Mouse (Mus musculus): ENCODE results near the gene Mocs1. TPM values are rescaled to one million over a fixed set of nuclear protein-coding genes. Genes with fewer than 3 reads are reported as not detected.
A peak's percentile ranks its signal among the peaks of the same experiment; 100 is the strongest.

Mocs1 gene
- polyA plus RNA-seq, 1 experiment from 2014 or later, result 8.9 TPM

DNA sequence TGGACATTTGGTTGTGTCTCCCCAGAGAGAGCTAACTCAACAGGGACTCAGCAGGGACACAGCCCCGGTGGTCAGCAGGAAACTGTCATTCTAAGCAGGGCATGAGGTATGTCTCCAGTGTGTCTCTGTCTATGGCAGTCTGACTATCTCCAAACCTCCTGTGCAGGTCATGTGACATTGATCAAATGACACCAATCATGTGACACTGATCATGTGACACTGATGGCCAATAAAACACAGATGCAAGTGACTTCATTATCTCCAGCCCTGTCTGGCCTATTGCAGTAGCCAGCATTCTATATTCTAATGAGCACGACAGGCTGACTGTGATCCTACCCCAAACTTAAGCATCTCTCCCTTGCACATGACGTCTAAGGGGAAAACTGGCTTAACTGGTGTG, 11.9 kb upstream of the Mocs1 start:
- no peak overlapping the region for H3K9ac ChIP-seq
- no peaks in the 10 kb centered on the region for H3K27me3 ChIP-seq
- H3K36me3 ChIP-seq, result no peaks in the 10 kb centered on the region
- no peak overlapping the region for H3K27ac ChIP-seq
- H3K4me3 ChIP-seq (replicated peaks), result no peak overlapping the region
- ATAC-seq (replicated peaks; ENCODE audit: low FRiP score), result no peak
- no peaks in the 10 kb centered on the region for H3K4me1 ChIP-seq
- WGBS, result 82% methylated on average over 3 of the region's 3 CpGs
- no peak overlapping the region for H3K4me2 ChIP-seq
- no peaks in the 10 kb centered on the region for H3K9me3 ChIP-seq (replicated peaks)

DNA sequence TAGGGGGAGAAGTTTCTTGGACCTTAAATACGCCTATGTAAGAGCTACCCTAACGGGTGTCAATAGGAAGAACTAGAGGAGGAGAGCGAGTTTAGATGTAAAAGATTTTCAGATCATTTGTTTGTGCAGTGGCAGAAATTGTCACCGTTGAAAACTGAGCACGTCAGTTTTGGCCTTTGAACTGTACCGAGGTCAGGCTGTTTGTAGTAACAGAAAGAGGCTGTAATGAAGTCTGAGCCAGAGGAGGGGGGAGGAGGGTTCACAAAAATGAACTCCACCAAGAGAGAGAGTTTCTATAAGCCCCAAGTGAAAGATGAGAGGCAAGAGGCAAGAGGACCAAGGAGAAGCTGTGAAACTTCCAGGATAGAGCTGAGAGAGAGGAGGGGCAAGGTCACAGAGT, 8.3 kb upstream of the Mocs1 start:
- 51% methylated on average over 6 of the region's 6 CpGs for WGBS

DNA sequence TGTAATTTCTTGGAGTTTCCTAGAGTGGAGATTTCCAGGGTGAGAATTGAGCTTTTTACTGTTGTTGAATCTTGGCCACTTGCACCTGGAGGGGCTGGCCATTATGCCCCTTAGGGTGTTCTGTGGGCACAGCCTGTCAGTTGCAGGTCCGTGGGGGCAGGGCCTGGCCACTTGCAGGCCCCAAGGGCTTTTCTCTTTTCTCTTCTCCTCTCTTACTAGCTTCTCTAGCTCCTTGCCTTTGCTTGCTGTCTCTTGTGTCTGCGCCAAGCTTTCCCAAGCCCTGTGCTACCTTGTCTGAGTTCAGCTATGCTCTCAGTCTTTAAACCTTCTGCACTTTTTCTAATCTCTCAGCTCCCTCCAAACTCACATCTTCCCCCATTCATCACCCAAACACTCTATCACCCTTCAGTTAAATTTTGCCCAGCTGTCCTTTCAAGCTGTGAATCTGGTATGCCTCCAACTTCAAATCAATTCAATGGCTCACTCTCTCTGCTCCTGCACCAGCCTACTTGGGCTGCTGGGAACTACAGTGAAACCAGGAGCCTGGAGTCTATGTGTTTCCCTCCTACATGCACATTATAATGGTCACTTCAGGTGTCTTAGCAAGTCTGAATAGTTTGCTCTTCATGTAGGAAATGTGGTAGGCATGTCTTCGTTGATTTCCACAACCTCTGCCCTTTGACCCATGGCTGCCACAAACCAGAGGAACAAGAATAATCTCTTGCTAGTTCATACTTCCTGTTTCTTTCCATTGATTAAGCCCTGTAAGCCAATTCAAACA, 5.7 kb upstream of the Mocs1 start:
- H3K27ac ChIP-seq, result no peak overlapping the region
- WGBS, result 76% methylated on average over 3 of the region's 3 CpGs
- H3K36me3 ChIP-seq, result no peaks in the 10 kb centered on the region
- no peak for ATAC-seq (replicated peaks; ENCODE audit: low FRiP score)
- H3K9ac ChIP-seq, result no peak overlapping the region
- H3K4me1 ChIP-seq, result no peaks in the 10 kb centered on the region
- H3K27me3 ChIP-seq, result no peaks in the 10 kb centered on the region
- H3K4me3 ChIP-seq (replicated peaks), result no peak overlapping the region
- no peak overlapping the region for H3K4me2 ChIP-seq
- no peaks in the 10 kb centered on the region for H3K9me3 ChIP-seq (replicated peaks)

More for the DNA sequence above, 8.3 kb upstream of the Mocs1 start:
- H3K9me3 ChIP-seq (replicated peaks), result no peaks in the 10 kb centered on the region
- H3K27me3 ChIP-seq, result no peaks in the 10 kb centered on the region
- no peaks in the 10 kb centered on the region for H3K4me1 ChIP-seq
- no peak overlapping the region for H3K27ac ChIP-seq
- no peak for ATAC-seq (replicated peaks; ENCODE audit: low FRiP score)
- no peak overlapping the region for H3K9ac ChIP-seq
- no peak overlapping the region for H3K4me3 ChIP-seq (replicated peaks)
- no peaks in the 10 kb centered on the region for H3K36me3 ChIP-seq
- no peak overlapping the region for H3K4me2 ChIP-seq

DNA sequence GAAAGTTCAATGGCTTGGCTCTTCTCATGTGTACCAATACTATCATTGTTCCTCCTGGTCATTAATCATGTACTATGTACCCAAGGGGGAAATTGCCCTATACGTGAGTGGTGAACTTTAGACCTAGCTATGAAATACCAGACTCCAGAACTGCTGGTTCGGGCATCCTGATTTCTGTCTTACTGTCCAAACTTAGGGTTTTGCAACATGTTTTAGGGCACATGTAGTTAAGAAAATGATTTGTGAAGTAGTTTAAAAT, 5.2 kb upstream of the Mocs1 start:
- H3K27ac ChIP-seq, result no peak overlapping the region
- WGBS, result 82% methylated on average over 2 of the region's 2 CpGs
- H3K36me3 ChIP-seq, result no peaks in the 10 kb centered on the region
- no peak overlapping the region for H3K4me3 ChIP-seq (replicated peaks)
- peaks cover 4% of the 10 kb centered on the region; the same call in 1 of the 2 replicates for H3K4me1 ChIP-seq
- no peak overlapping the region for H3K4me2 ChIP-seq
- H3K9ac ChIP-seq, result no peak overlapping the region
- no peaks in the 10 kb centered on the region for H3K27me3 ChIP-seq
- ATAC-seq (replicated peaks; ENCODE audit: low FRiP score), result no peak
- no peaks in the 10 kb centered on the region for H3K9me3 ChIP-seq (replicated peaks)

DNA sequence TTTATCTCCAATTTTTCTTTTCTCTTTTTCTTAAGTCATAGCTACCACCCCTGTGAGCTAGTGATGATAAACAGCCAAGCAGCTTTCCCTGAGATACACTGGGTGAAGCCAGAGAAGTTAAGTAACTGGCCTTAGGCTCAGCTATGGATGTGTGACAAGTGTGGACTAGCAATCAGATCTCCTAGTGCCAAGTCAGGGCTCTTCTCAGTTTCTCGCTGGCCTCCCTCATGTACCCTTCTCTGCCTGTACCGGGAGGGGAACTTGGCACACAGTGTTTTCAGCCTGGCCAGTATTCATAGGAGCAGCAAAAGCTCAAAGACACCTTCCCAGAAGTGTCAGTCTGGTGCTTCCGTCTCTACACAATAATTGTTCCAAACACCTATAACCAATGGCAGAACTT, 4.3 kb upstream of the Mocs1 start:
- H3K4me3 ChIP-seq (replicated peaks), result no peak overlapping the region
- H3K27me3 ChIP-seq, result no peaks in the 10 kb centered on the region
- no peak overlapping the region for H3K27ac ChIP-seq
- H3K9me3 ChIP-seq (replicated peaks), result no peaks in the 10 kb centered on the region
- H3K4me1 ChIP-seq, result peaks cover 7% of the 10 kb centered on the region
- no peak overlapping the region for H3K4me2 ChIP-seq
- no peaks in the 10 kb centered on the region for H3K36me3 ChIP-seq
- WGBS, result 87% methylated on average over 3 of the region's 3 CpGs
- H3K9ac ChIP-seq, result no peak overlapping the region
- no peak for ATAC-seq (replicated peaks; ENCODE audit: low FRiP score)

DNA sequence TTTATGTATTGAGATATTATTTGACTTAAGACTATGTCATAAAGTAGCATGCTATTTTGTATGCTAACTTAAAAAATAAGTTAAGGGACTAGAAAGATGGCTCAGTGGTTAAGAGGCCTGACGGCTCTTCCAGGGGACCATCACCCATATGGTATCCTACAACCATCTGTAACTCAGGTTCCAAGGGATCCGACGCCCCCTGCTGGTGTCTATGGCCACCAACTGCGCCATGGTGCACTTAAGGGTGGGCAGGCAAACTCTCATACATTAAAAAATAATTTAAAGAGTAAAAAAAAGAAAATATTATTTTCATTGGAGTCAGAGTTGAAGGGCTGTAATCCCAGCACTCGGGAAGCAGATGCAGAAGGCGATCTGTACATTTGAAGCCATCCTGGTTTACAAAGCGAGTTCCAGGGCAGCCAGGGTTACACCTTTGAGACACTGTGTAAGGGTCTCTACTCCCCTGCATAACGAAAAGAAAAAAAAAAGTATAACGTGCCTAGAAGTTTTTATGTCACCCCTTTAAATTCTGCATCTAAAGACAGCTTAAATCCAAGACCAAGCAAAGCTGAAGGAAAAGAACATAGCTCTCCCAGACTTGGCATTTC, 427 bp upstream of the Mocs1 start:
- Histone ChIP-seq H3K36me3 (no peaks in the 10 kb centered on the region), H3K4me2 (peak overlapping the region; percentile 71), H3K9ac (no peak overlapping the region), H3K27ac (no peak overlapping the region), H3K9me3 (replicated peaks) (no peaks in the 10 kb centered on the region), H3K4me3 (replicated peaks) (peak overlapping the region; percentile 63), H3K27me3 (no peaks in the 10 kb centered on the region), H3K4me1 (peaks cover 36% of the 10 kb centered on the region)
- WGBS, result 20% methylated on average over 9 of the region's 9 CpGs
- peak; percentile 1 for ATAC-seq (replicated peaks; ENCODE audit: low FRiP score)

DNA sequence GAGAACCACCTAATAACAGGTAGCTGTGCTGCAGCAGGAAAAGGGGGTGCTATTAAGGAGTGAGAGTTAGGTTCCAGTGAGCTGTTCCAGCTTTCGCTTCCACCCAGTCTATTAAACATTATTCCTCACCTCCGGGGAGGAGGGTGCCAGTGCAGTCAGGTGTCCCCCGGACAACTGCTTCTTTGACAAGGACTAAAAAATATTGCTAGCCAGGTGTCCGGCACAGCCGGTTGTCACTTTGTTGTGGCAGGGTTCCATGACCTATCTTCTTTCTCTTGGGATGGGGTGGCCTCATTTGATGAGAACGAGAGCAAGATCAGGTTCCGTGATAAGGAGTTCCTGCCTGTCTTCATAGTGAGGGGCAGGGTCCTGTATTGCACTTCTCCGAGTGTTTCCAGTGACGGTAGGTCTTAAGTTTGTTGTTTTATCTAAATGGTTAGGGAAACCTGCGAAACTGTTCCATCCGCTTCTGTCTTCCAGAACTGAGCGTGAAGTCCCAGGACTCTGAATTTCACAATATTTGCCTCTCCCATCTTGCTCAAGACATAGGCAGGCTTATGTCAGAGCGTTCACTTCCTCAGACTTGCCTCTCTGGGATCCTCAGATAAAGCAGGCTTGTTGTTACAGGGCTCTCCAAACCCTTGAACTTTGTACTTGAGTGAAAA, 721 bp downstream of the Mocs1 start:
- WGBS, result 19% methylated on average over 13 of the region's 13 CpGs
- Histone ChIP-seq H3K4me1 (peaks cover 41% of the 10 kb centered on the region), H3K27ac (peak overlapping the region; percentile 75), H3K4me3 (replicated peaks) (peak overlapping the region; percentile 63), H3K9ac (peak overlapping the region; percentile 82), H3K9me3 (replicated peaks) (no peaks in the 10 kb centered on the region), H3K36me3 (peaks cover 9% of the 10 kb centered on the region; the same call in 1 of the 2 replicates), H3K27me3 (no peaks in the 10 kb centered on the region), H3K4me2 (peak overlapping the region; percentile 71)
- ATAC-seq (replicated peaks; ENCODE audit: low FRiP score), result peak; percentile 38

DNA sequence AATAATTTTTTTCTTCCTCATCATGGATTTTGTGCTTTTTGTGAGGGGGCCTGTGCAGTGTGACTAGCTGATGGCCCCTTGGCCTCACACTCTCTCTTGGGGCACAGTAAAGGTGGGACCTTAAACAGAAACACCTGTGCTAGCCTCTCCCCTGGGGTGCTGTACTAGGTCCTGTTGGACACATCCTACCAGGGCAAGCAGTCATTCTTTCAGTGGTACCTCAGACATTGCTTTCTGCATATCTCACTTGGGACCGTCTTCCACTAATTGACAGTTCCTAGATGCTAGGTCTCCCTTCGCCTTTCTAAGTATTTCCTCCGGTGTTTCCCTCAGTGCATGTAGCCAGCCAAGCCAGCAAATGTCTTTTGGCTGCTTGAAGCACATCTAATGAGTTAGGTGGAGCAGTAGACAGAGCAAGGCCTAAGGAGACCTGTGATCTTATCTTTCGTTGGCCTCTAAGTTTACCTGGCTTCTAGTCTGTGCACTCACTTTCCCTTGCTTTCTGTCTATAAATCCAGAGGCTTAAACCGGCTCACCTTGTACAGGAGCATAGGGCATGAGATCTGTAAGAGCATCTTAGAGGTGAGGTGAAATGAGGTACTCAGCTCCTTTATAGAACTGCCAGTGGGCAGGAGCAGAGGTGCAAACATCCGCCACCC, 1.4 kb downstream of the Mocs1 start:
- H3K27me3 ChIP-seq, result no peaks in the 10 kb centered on the region
- peaks cover 16% of the 10 kb centered on the region for H3K36me3 ChIP-seq
- peak overlapping the region; percentile 63 for H3K4me3 ChIP-seq (replicated peaks)
- peaks cover 45% of the 10 kb centered on the region for H3K4me1 ChIP-seq
- no peaks in the 10 kb centered on the region for H3K9me3 ChIP-seq (replicated peaks)
- no peak overlapping the region for H3K27ac ChIP-seq
- H3K9ac ChIP-seq, result 0 out of 2 replicates have a peak overlapping the region, but pooled peaks have one; percentile 82
- H3K4me2 ChIP-seq, result peak overlapping the region; percentile 71
- ATAC-seq (replicated peaks; ENCODE audit: low FRiP score), result no peak
- 78% methylated on average over 6 of the region's 6 CpGs for WGBS

DNA sequence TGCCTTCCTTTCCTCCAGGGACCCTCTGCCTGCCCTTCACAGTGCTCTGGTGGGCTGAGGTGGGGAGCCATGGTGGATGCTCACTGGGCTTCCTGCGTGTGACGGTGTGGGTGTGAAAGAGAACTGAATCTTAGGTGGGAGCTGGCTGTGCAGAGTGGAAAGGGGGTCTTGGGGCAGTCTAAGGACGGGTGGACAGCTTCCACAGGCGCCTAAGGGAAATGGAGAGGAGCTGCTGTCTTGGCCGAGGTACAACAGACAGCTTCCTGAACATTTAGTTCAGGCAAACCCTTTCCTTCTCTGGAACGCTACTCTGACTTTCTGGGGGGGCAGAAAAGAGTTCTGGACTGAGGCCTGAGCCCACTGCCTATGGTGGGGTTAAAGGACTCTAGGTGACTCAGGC, 2.0 kb downstream of the Mocs1 start:
- peaks cover 45% of the 10 kb centered on the region for H3K4me1 ChIP-seq
- ATAC-seq (replicated peaks; ENCODE audit: low FRiP score), result no peak
- peaks cover 21% of the 10 kb centered on the region for H3K36me3 ChIP-seq
- no peaks in the 10 kb centered on the region for H3K9me3 ChIP-seq (replicated peaks)
- no peaks in the 10 kb centered on the region for H3K27me3 ChIP-seq
- peak overlapping the region; percentile 63; the same call in 1 of the 2 replicates for H3K4me3 ChIP-seq (replicated peaks)
- 57% methylated on average over 6 of the region's 6 CpGs for WGBS
- H3K9ac ChIP-seq, result no peak overlapping the region
- peak overlapping the region; percentile 71 for H3K4me2 ChIP-seq
- H3K27ac ChIP-seq, result no peak overlapping the region

DNA sequence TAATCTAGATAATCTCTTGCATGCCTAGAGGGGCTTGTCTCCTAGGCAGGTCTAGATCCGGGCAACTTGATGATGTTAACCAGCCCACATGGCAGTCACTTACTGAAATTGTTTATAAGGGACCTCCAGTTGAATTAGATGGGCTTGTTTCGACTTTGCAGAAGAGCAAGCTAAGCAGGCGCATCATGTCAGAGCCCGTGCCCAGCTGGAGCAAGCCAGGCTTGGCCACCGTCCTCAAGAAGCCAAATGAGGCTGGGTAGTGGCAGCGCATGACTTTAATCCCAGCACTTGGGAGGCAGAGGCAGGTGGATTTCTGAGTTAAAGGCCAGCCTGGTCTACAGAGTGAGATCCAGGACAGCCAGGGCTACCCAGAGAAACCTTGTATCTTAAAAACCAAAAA, 3.0 kb downstream of the Mocs1 start:
- H3K27ac ChIP-seq, result no peak overlapping the region
- 90% methylated on average over 6 of the region's 6 CpGs for WGBS
- H3K4me2 ChIP-seq, result no peak overlapping the region
- H3K9me3 ChIP-seq (replicated peaks), result no peaks in the 10 kb centered on the region; the same call in 1 of the 2 replicates
- H3K36me3 ChIP-seq, result peaks cover 31% of the 10 kb centered on the region
- peaks cover 45% of the 10 kb centered on the region for H3K4me1 ChIP-seq
- H3K4me3 ChIP-seq (replicated peaks), result no peak overlapping the region
- no peaks in the 10 kb centered on the region for H3K27me3 ChIP-seq
- H3K9ac ChIP-seq, result no peak overlapping the region
- no peak for ATAC-seq (replicated peaks; ENCODE audit: low FRiP score)

DNA sequence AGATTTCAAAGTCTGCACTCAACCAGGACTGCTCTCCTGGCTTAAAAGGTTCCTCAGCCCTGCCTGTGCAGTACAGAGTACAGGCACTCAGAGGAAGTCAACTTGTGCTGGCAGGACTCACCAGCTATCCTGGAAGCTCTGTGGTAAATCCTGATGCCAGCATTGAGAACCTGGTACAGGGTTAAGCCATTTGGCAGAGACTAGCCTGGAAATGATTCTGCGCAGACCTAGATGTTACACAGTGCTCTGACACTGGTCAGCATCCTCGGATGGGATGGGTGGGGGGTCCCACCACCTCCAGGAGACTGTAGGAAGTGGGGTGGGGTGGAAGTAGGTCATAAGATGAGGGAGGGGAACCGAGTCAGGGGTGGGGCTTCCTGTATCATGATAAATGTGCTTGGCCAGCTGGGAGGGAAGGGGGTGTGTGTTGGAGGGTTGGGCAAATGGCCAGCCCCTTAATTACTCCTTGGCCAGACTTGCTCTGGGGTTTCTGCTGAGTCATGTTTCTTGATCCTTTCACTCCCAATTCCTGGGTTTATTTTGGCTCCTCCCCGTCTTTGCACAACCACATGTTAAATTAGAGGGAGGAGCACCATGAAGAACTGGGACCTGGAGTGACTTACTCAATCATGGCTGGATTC, 4.0 kb downstream of the Mocs1 start:
- Histone ChIP-seq H3K4me3 (replicated peaks) (no peak overlapping the region), H3K4me1 (peaks cover 45% of the 10 kb centered on the region), H3K27me3 (no peaks in the 10 kb centered on the region), H3K9me3 (replicated peaks) (no peaks in the 10 kb centered on the region; the same call in 1 of the 2 replicates), H3K4me2 (no peak overlapping the region), H3K9ac (no peak overlapping the region), H3K27ac (0 out of 2 replicates have a peak overlapping the region, but pooled peaks have one; percentile 54), H3K36me3 (peaks cover 39% of the 10 kb centered on the region)
- WGBS, result 36% methylated on average over 4 of the region's 4 CpGs
- ATAC-seq (replicated peaks; ENCODE audit: low FRiP score), result peak; percentile 13; the same call in 1 of the 2 replicates
